Mouse (Mus musculus): ENCODE measurements at regions not wholly inside any gene's neighbourhood (a gene's known extent, or its start where the extent isn't known, plus 50 kb on each side); places are given as distances from the start of the nearest gene placed in this dataset.

DNA sequence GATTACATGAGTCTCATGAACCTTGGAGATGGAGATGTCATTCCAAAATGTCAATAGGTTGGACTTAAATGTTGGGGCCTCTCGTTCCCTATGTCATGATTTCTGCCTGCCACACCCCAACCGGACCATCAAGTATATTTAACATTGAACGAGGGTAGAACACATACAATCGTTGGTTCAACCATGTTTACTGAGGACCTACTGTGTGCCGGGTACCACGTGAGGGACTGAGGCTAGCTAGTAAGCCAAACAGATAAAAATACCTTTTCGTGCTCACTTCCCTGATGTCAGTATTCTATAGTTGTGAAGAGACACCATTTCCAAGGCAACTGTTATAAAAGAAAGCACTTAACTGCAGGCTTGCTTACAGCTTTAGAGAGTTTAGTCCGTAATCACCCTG is 70.6 kb upstream of the Tnrc6c start:
- TF ChIP-seq GATA1 (IDR thresholded peaks at IDR 0.05; ENCODE audit: borderline replicate concordance, low read length): no peak
- no peak for TF ChIP-seq FLI1 (IDR thresholded peaks at IDR 0.05; ENCODE audit: low read length)

Data from megakaryocyte, embryonic 14.5 days (primary cell).